Mouse (Mus musculus) CH12.LX (cell line): ENCODE measurements around the gene Wnt3a. TPM values are rescaled to one million over a fixed set of nuclear protein-coding genes. Genes with fewer than 3 reads are reported as not detected.

ENCODE experiments used
- DNase-seq: peaks from one replicate; pipeline ENCODE4 v3.0.0-alpha.2; 2013; ENCODE audit errors: extremely low read depth
- H3K27ac ChIP-seq: 2 replicates; pipeline ENCODE4 v1.5.1; 2012; ENCODE audit warnings: low read depth, mild to moderate bottlenecking, control low read depth, moderate library complexity; ENCODE audit not compliant: insufficient read depth
- H3K27me3 ChIP-seq: replicated peaks from 2 replicates; pipeline ENCODE3; 2012; ENCODE audit warnings: inconsistent platforms
- H3K36me3 ChIP-seq, 2 experiments: replicated peaks in 1 of 2; 2 replicates each; pipeline versions ENCODE3 to v1.6.1; 2012; ENCODE audit warnings: inconsistent platforms in 1 of 2, low read length in 1 of 2, mild to moderate bottlenecking in 1 of 2, mixed read lengths in 1 of 2, moderate library complexity in 1 of 2; ENCODE audit not compliant: control insufficient read depth in 1 of 2, insufficient read depth in 1 of 2
- H3K4me1 ChIP-seq, 2 experiments: 2 replicates each; pipeline ENCODE4 v1.6.1; 2012; ENCODE audit warnings: inconsistent platforms in 1 of 2, moderate library complexity in 1 of 2; ENCODE audit not compliant: insufficient read depth in 2 of 2, control insufficient read depth in 1 of 2
- H3K4me2 ChIP-seq: 2 replicates; pipeline ENCODE4 v1.6.1; 2012; ENCODE audit warnings: low read depth, mild to moderate bottlenecking, control low read depth; ENCODE audit not compliant: poor library complexity, insufficient read depth, severe bottlenecking
- H3K4me3 ChIP-seq, 3 experiments: fragments of 150-350 bp in 1 of 3; sonication (generic) in 1 of 3; replicated peaks in 1 of 3; 2 replicates each; pipeline versions ENCODE3 to v1.5.1; 2011 to 2012; ENCODE audit warnings: low read depth in 2 of 3, low read length in 2 of 3, mild to moderate bottlenecking in 2 of 3, moderate library complexity in 2 of 3, control low read depth in 1 of 3, improper control_type of control experiment in 1 of 3, inconsistent platforms in 1 of 3, mixed read lengths in 1 of 3; ENCODE audit not compliant: poor library complexity in 1 of 3
- H3K79me2 ChIP-seq: replicated peaks from 2 replicates; pipeline ENCODE4 v1.6.1; 2012; ENCODE audit warnings: mild to moderate bottlenecking, moderate library complexity; ENCODE audit not compliant: control insufficient read depth, poor library complexity, insufficient read depth, severe bottlenecking; ENCODE audit errors: extremely low read depth
- H3K9ac ChIP-seq: 2 replicates; pipeline ENCODE4 v1.6.1; 2012; ENCODE audit warnings: low read depth, mild to moderate bottlenecking, control low read depth, moderate library complexity; ENCODE audit not compliant: insufficient read depth
- H3K9me3 ChIP-seq: replicated peaks from 2 replicates; pipeline ENCODE3; 2012; ENCODE audit warnings: low read length, inconsistent platforms, mixed read lengths
- BHLHE40 ChIP-seq: IDR thresholded peaks from 2 replicates; pipeline ENCODE4 v1.6.1; 2011; ENCODE audit warnings: mild to moderate bottlenecking, low read depth, low read length, improper control_type of control experiment
- CHD2 ChIP-seq: IDR thresholded peaks from 2 replicates; pipeline ENCODE4 v1.6.1; 2011; ENCODE audit warnings: low read length, improper control_type of control experiment
- CTCF ChIP-seq, 2 experiments: IDR thresholded peaks in 1 of 2; conservative IDR thresholded peaks in 1 of 2; 2 replicates each; pipeline ENCODE4 v1.5.1; 2011 to 2012; ENCODE audit warnings: low read depth in 2 of 2, low read length in 2 of 2, improper control_type of control experiment in 1 of 2, inconsistent platforms in 1 of 2, mild to moderate bottlenecking in 1 of 2, moderate library complexity in 1 of 2
- EP300 ChIP-seq: IDR thresholded peaks from 2 replicates; pipeline ENCODE4 v1.6.1; 2011; ENCODE audit warnings: low read length, improper control_type of control experiment
- HCFC1 ChIP-seq: IDR thresholded peaks from 2 replicates; pipeline ENCODE4 v1.6.1; 2012; ENCODE audit warnings: low read depth, mild to moderate bottlenecking, inconsistent platforms, low read length, improper control_type of control experiment
- IRF4 ChIP-seq: IDR thresholded peaks from 2 replicates; pipeline ENCODE4 v1.6.1; 2014; ENCODE audit warnings: low read depth, mild to moderate bottlenecking, inconsistent platforms, low read length, improper control_type of control experiment
- KAT2A ChIP-seq: IDR thresholded peaks from 2 replicates; pipeline ENCODE4 v1.6.1; 2012; ENCODE audit warnings: low read length, improper control_type of control experiment, inconsistent platforms; ENCODE audit not compliant: insufficient replicate concordance
- MAFK ChIP-seq: IDR thresholded peaks from 2 replicates; pipeline ENCODE4 v1.6.1; 2011; ENCODE audit warnings: low read length, improper control_type of control experiment; ENCODE audit not compliant: insufficient replicate concordance
- MAX ChIP-seq: IDR thresholded peaks from 2 replicates; pipeline ENCODE4 v1.6.1; 2011; ENCODE audit warnings: low read length, improper control_type of control experiment
- MAZ ChIP-seq: IDR thresholded peaks from 2 replicates; pipeline ENCODE4 v1.6.1; 2012; ENCODE audit warnings: low read depth, mild to moderate bottlenecking, inconsistent platforms, low read length, improper control_type of control experiment, moderate library complexity
- MXI1 ChIP-seq: IDR thresholded peaks from 2 replicates; pipeline ENCODE4 v1.6.1; 2011; ENCODE audit warnings: mild to moderate bottlenecking, low read depth, low read length, improper control_type of control experiment
- NRF1 ChIP-seq: IDR thresholded peaks from 2 replicates; pipeline ENCODE4 v1.6.1; 2014; ENCODE audit warnings: low read depth, mild to moderate bottlenecking, inconsistent platforms, low read length, improper control_type of control experiment, moderate library complexity
- POLR2A ChIP-seq: IDR thresholded peaks from 2 replicates; pipeline ENCODE4 v1.6.1; 2011; ENCODE audit warnings: low read depth, mild to moderate bottlenecking, improper control_type of control experiment, low read length
- SIN3A ChIP-seq: IDR thresholded peaks from 2 replicates; pipeline ENCODE4 v1.6.1; 2012; ENCODE audit warnings: low read length, improper control_type of control experiment, inconsistent platforms
- SMC3 ChIP-seq: IDR thresholded peaks from 2 replicates; pipeline ENCODE4 v1.6.1; 2011; ENCODE audit warnings: low read depth, low read length, improper control_type of control experiment
- TCF12 ChIP-seq: IDR thresholded peaks from 2 replicates; pipeline ENCODE4 v1.6.1; 2014; ENCODE audit warnings: low read depth, mild to moderate bottlenecking, inconsistent platforms, low read length, improper control_type of control experiment
- ZC3H11A ChIP-seq: IDR thresholded peaks from 2 replicates; pipeline ENCODE4 v1.6.1; 2012; ENCODE audit warnings: low read depth, mild to moderate bottlenecking, inconsistent platforms, low read length, improper control_type of control experiment
- ZMIZ1 ChIP-seq: IDR thresholded peaks from 2 replicates; pipeline ENCODE4 v1.6.1; 2012; ENCODE audit warnings: low read depth, mild to moderate bottlenecking, inconsistent platforms, low read length, improper control_type of control experiment
- dilution Hi-C: fragments of 300-500 bp; cut with MboI; formaldehyde crosslinking; loops from 2 replicates; pipeline ENCODE4 v1.14.3; 2020; ENCODE audit warnings: low sequenced_read_pairs; ENCODE audit not compliant: extremely low pct_unique_long_range_greater_than_20kb, extremely low pct_ligation_motif_present
- in situ Hi-C: fragments of 300-500 bp; cut with MboI; formaldehyde crosslinking; loops from 3 replicates; pipeline ENCODE4 v1.14.3; 2019; ENCODE audit warnings: low sequenced_read_pairs, low pct_ligation_motif_present, low pct_unique_long_range_greater_than_20kb, mixed read lengths
- polyA plus RNA-seq: library from polyadenylated mRNA; unstranded; fragments of >175 nt; gene quantifications from 2 replicates; pipeline ENCODE4 v1.2.1, GENCODE M21; 2012; ENCODE audit warnings: low read depth; ENCODE audit not compliant: insufficient read length
- total RNA-seq, 2 experiments: library from RNA; depleted of rRNA; stranded (reverse); fragments of 300-350 nt in 1 of 2; fragments of >200 nt in 1 of 2; gene quantifications; 2 replicates each; pipeline ENCODE4 v1.2.3; 2012 to 2014

Gene Wnt3a
- total and polyA plus RNA-seq, 3 experiments, result not detected

GRCm38 (mm10) chr11:59262308-59262707, 28.2 kb downstream of the Wnt3a start:
- Histone ChIP-seq H3K27me3 (peaks cover 95% of the 10 kb centered on the region), H3K4me3 (no peak overlapping the region), H3K27ac (no peak overlapping the region), H3K79me2 (no peaks in the 10 kb centered on the region), H3K36me3 (no peaks in the 10 kb centered on the region), H3K4me2 (no peak overlapping the region), H3K9me3 (no peaks in the 10 kb centered on the region), H3K4me1 (no peaks in the 10 kb centered on the region), H3K9ac (no peak overlapping the region)
- no peak for TF ChIP-seq SMC3
- TF ChIP-seq MAFK, result peak; percentile 94
- DNase-seq, result no peak
- in situ Hi-C loops, result no loop called here
- dilution Hi-C loops, result no loop called here

GRCm38 (mm10) chr11:59260706-59261493, 29.7 kb downstream of the Wnt3a start:
- H3K27ac ChIP-seq, result no peak overlapping the region
- no peaks in the 10 kb centered on the region for H3K9me3 ChIP-seq
- dilution Hi-C loops, result no loop called here
- no peak overlapping the region for H3K4me3 ChIP-seq
- TF ChIP-seq ZMIZ1, result no peak
- TF ChIP-seq EP300, result no peak
- no peak for TF ChIP-seq IRF4
- no peak for TF ChIP-seq MXI1
- TF ChIP-seq MAZ, result no peak
- TF ChIP-seq HCFC1, result no peak
- TF ChIP-seq CTCF (conservative IDR thresholded peaks at IDR 0.05 in 1 of 2, IDR thresholded peaks at IDR 0.05 in 1 of 2; ENCODE audit: low read depth in 2 of 2, low read length in 2 of 2), result no peak
- TF ChIP-seq NRF1, result no peak
- TF ChIP-seq BHLHE40, result no peak
- TF ChIP-seq CHD2, result no peak
- no peak for TF ChIP-seq MAX
- TF ChIP-seq POLR2A, result no peak
- TF ChIP-seq SIN3A, result no peak
- H3K36me3 ChIP-seq, result no peaks in the 10 kb centered on the region
- H3K4me2 ChIP-seq, result no peak overlapping the region
- H3K79me2 ChIP-seq, result no peaks in the 10 kb centered on the region
- no peaks in the 10 kb centered on the region for H3K4me1 ChIP-seq
- H3K9ac ChIP-seq, result no peak overlapping the region
- no peak for DNase-seq
- in situ Hi-C loops, result no loop called here
- peaks cover 95% of the 10 kb centered on the region for H3K27me3 ChIP-seq

GRCm38 (mm10) chr11:59259647-59260046, 30.9 kb downstream of the Wnt3a start:
- Histone ChIP-seq H3K27ac (no peak overlapping the region), H3K4me2 (no peak overlapping the region), H3K4me1 (no peaks in the 10 kb centered on the region), H3K79me2 (no peaks in the 10 kb centered on the region), H3K4me3 (no peak overlapping the region), H3K27me3 (peaks cover 93% of the 10 kb centered on the region), H3K9ac (no peak overlapping the region), H3K36me3 (no peaks in the 10 kb centered on the region), H3K9me3 (no peaks in the 10 kb centered on the region)
- in situ Hi-C loops, result no loop called here
- DNase-seq, result no peak
- TF ChIP-seq TCF12 (no peak), KAT2A (no peak), ZC3H11A (no peak), ZMIZ1 (no peak), SMC3 (no peak), POLR2A (no peak), MXI1 (no peak)
- dilution Hi-C loops, result no loop called here
